Mouse (Mus musculus): ENCODE results near the gene Rpl19.

DNA sequence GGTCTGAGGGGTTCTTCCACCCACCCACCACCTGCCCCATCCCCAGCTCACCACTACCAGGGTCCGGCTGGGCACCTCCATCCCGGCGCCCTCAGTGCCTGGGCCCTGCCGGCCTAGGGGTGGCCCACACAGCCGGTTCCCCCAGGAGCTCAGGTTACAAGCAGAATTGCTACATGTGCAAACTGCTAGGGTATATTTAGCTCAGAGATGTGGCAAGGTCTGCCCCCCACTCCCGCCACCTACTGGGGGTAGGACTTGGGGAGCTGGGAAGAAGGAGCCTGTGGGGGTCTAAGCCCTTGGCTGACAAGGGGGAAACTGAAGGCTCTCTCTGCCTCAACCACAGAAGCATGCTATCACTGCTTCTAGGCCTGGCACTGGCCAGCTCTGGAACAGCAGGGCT, 8.3 kb upstream of the Rpl19 start:
- no peak for TF ChIP-seq CTCF (IDR thresholded peaks at IDR 0.05; ENCODE audit: insufficient read depth, low read depth, low read length)
- TF ChIP-seq POLR2A (IDR thresholded peaks at IDR 0.05; ENCODE audit: insufficient read depth, low read depth, low read length): no peak
